Mouse (Mus musculus) midbrain, embryonic 14.5 days (tissue): Measurements from ENCODE around the gene Gm20388. TPM values are rescaled to one million over a fixed set of nuclear protein-coding genes. Genes with fewer than 3 reads are reported as not detected.
A peak's percentile ranks its signal among the peaks of the same experiment; 100 is the strongest.

Experiments
- ATAC-seq: fragments of 200-750 bp; cut with Nextera tagmentation; 2 replicates; pipeline ENCODE4 v1.8.0; 2017; ENCODE audit warnings: moderate number of reproducible peaks, moderate library complexity; ENCODE audit not compliant: low FRiP score, low TSS enrichment
- DNase-seq: peaks from one replicate; pipeline ENCODE4 v3.0.0-alpha.2; 2015
- H3K27ac ChIP-seq: fragments of 300-500 bp; sonication (generic); replicated peaks from 2 replicates; pipeline ENCODE4 v1.5.1; 2014; ENCODE audit warnings: mild to moderate bottlenecking, low read depth, low read length, moderate library complexity
- H3K27me3 ChIP-seq: fragments of 300-500 bp; sonication (generic); 2 replicates; pipeline ENCODE4 v1.6.1; 2014; ENCODE audit warnings: low read length, control low read depth, mixed read lengths; ENCODE audit not compliant: control insufficient read depth, insufficient read depth
- H3K36me3 ChIP-seq: fragments of 300-500 bp; sonication (generic); 2 replicates; pipeline ENCODE4 v1.6.1; 2014; ENCODE audit warnings: low read length, control low read depth; ENCODE audit not compliant: control insufficient read depth, insufficient read depth
- H3K4me1 ChIP-seq: fragments of 300-500 bp; sonication (generic); 2 replicates; pipeline ENCODE4 v1.6.1; 2014; ENCODE audit warnings: mild to moderate bottlenecking, antibody characterized with exemption, low read length, control low read depth; ENCODE audit not compliant: control insufficient read depth, insufficient read depth
- H3K4me2 ChIP-seq: fragments of 300-500 bp; sonication (generic); 2 replicates; pipeline ENCODE4 v1.6.1; 2014; ENCODE audit warnings: mild to moderate bottlenecking, low read length, moderate library complexity
- H3K4me3 ChIP-seq: fragments of 300-500 bp; sonication (generic); replicated peaks from 2 replicates; pipeline ENCODE4 v1.5.1; 2014; ENCODE audit warnings: low read depth, low read length
- H3K9ac ChIP-seq: fragments of 300-500 bp; sonication (generic); replicated peaks from 2 replicates; pipeline ENCODE4 v1.6.1; 2014; ENCODE audit warnings: mild to moderate bottlenecking, low read length, moderate library complexity
- H3K9me3 ChIP-seq: fragments of 300-500 bp; sonication (generic); 2 replicates; pipeline ENCODE4 v1.6.1; 2016; ENCODE audit warnings: low read length, control low read depth, mixed read lengths; ENCODE audit not compliant: control insufficient read depth
- WGBS: fragments of 180-500 bp; shearing (Covaris S2); extraction: QIAGEN DNeasy Blood & Tissue Kit; methylation state at CpG from one replicate; pipeline ENCODE4 v1.1.7; 2014; 5-methylcytosine and 5-hydroxymethylcytosine counted together
- polyA plus RNA-seq: library from polyadenylated mRNA; unstranded; fragments of >200 nt; fragmentation: Nextera tagmentation; extraction: Ambion mirVana; gene quantifications from 2 replicates; pipeline ENCODE4 v1.2.1, GENCODE M21; 2014

The Gm20388 gene
- polyA plus RNA-seq, 1 experiment from 2014 or later, result 4.1 TPM

DNA sequence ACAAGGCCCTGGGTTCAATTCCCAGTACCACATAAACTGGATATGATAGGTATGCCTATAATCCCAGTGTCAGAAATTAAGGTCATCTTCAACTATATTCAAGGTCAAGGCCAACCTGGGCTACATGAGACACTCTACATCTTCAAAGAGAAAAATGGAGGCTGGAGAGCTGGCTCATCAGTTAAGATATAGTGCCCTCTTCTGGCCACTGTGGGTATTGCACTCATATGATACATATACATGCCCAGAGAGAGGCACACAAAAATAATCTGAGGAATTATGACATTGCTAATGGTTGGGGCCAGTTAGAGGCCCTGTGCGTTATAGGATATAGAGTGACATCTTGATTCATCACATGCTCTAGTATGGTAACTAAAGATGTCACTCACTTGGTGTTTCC lies 523.1 kb downstream of the Gm20388 start:
- no peak for DNase-seq
- Histone ChIP-seq H3K9me3 (no peaks in the 10 kb centered on the region), H3K4me2 (no peak overlapping the region), H3K27me3 (peaks cover 4% of the 10 kb centered on the region; the same call in 1 of the 2 replicates), H3K9ac (no peak overlapping the region), H3K27ac (no peak overlapping the region), H3K4me3 (no peak overlapping the region), H3K4me1 (peaks cover 14% of the 10 kb centered on the region), H3K36me3 (no peaks in the 10 kb centered on the region)
- WGBS, result 100% methylated on average over 1 of the region's 1 CpGs
- no peak for ATAC-seq

DNA sequence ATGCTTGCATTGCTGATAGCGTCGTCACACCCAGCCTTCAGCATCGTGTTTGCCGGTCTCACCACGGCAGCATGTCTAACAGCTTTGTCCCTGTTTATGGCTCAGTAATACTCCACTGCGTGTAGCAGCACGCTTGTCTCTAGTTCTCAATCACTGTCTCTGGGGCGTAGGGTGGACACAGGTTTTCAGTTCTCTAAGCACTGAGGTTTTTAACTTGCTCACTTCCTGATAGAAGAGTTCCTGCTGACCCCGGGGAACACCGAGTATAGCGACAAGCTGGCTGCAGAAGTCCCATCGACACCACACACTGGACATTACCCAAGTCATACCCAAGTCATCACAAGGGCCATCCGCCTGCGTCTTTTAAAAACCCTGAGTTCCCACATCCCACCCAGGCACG lies 525.1 kb downstream of the Gm20388 start:
- peaks cover 4% of the 10 kb centered on the region; the same call in 1 of the 2 replicates for H3K27me3 ChIP-seq
- H3K9me3 ChIP-seq, result no peaks in the 10 kb centered on the region
- H3K4me1 ChIP-seq, result peaks cover 34% of the 10 kb centered on the region
- ATAC-seq (no peak), DNase-seq (no peak)
- 94% methylated on average over 15 of the region's 15 CpGs for WGBS
- no peak overlapping the region for H3K9ac ChIP-seq
- H3K4me3 ChIP-seq, result no peak overlapping the region
- no peaks in the 10 kb centered on the region for H3K36me3 ChIP-seq
- H3K4me2 ChIP-seq, result no peak overlapping the region
- H3K27ac ChIP-seq, result no peak overlapping the region

DNA sequence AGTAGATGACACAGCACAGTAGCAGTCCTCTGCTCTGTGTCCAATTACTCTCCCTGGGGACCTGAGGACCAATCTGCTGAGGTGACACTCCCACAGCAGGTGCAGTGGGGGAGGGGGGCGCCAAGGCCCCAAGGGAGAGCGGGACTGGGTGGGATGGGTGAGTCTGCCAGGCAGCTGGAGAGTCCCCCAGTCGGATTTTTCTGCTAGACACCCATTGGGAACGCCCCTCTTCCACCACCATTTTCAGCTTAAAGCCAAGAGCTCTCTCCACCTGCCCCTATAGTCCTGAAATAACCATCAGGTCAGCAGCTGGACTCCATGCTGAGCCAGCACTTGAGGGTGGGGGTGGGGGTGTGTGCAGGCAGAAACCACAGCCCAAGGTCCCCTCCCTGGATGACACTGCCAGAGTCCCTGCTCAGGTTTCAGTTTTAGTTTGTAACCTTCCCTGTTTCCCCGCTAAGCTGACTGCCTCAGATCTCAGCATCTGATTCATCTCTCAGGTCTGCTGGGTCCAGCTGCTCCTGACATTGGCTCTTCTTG lies 525.9 kb downstream of the Gm20388 start:
- H3K4me3 ChIP-seq, result no peak overlapping the region
- H3K9ac ChIP-seq, result no peak overlapping the region
- no peaks in the 10 kb centered on the region for H3K36me3 ChIP-seq
- no peak overlapping the region for H3K4me2 ChIP-seq
- DNase-seq (no peak), ATAC-seq (no peak)
- no peaks in the 10 kb centered on the region for H3K9me3 ChIP-seq
- peaks cover 42% of the 10 kb centered on the region for H3K4me1 ChIP-seq
- WGBS, result 56% methylated on average over 5 of the region's 5 CpGs
- H3K27ac ChIP-seq, result 0 out of 2 replicates have a peak overlapping the region, but pooled peaks have one; percentile 20
- H3K27me3 ChIP-seq, result peaks cover 4% of the 10 kb centered on the region; the same call in 1 of the 2 replicates

DNA sequence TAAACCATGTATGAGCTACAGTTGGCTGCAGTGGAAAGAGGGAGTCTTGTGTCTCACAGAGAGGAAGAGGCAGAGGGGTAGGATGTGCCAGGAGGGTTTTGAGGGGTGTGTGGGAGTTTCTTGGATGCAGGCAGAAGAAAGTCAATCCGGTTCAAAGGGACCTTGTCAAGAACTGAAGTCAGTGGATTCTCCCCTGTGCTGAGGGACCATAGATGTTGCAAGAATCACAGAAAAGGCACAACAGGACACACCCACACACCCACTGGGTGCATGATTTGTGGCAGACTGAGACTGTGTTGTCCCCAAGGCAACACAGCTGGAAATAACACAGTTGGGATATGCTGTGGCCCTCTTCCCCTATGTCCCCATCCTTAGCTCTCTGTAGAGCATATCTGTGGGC lies 526.6 kb downstream of the Gm20388 start:
- Histone ChIP-seq H3K9me3 (no peaks in the 10 kb centered on the region), H3K4me2 (no peak overlapping the region), H3K4me1 (peaks cover 49% of the 10 kb centered on the region), H3K4me3 (no peak overlapping the region), H3K36me3 (no peaks in the 10 kb centered on the region), H3K9ac (no peak overlapping the region), H3K27me3 (peaks cover 4% of the 10 kb centered on the region; the same call in 1 of the 2 replicates), H3K27ac (peak overlapping the region; percentile 55; the same call in 1 of the 2 replicates)
- DNase-seq (no peak), ATAC-seq (no peak)
- 81% methylated on average over 1 of the region's 1 CpGs for WGBS

DNA sequence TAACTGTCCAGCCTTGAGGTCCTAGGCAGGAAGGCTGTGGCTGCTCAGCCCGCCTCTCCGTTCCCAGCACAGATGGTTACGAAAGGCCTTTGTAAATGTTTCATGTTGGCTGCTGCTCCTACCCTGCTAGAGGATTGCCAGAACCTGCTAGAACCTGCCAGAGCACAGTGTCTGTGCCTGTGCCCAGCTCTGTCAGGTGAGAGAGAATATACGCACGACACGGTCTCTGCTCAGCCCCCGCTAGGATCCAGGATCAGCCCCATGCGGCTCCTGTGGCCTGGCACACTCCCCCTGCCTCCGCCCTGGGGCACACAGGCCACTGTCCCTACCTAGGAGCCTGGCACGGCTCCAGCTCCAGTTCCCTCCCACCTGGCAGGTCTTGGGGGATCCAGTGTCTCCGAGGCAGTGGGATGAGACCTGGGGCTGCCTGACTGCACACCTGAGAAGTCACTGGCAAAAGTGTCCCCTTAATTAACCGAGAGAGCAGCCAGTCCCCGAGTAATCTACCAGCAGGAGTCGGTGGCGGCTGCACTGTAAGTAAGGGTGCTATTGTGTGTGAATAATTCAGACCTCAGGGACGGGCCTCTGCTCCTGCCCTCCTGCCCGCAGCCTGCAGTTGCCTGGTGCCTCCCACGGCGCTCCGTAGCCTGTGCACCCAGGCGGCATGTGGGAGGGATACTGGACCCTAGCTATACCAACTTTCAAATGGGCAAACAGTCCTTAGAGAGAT lies 527.2 kb downstream of the Gm20388 start:
- WGBS, result 43% methylated on average over 21 of the region's 21 CpGs

GRCm38 (mm10) chr8:120439309-120439708 lies 528.7 kb downstream of the Gm20388 start:
- Histone ChIP-seq H3K4me1 (peaks cover 50% of the 10 kb centered on the region), H3K27me3 (peaks cover 4% of the 10 kb centered on the region; the same call in 1 of the 2 replicates), H3K27ac (peak overlapping the region; percentile 76), H3K9me3 (no peaks in the 10 kb centered on the region), H3K36me3 (no peaks in the 10 kb centered on the region), H3K4me3 (no peak overlapping the region), H3K9ac (no peak overlapping the region; the same call in 1 of the 2 replicates), H3K4me2 (peak overlapping the region; percentile 13)
- ATAC-seq, result peak; percentile 72
- peak; percentile 84 for DNase-seq
- 2% methylated on average over 19 of the region's 19 CpGs for WGBS

More for the DNA sequence above, 527.2 kb downstream of the Gm20388 start:
- Histone ChIP-seq H3K4me2 (no peak overlapping the region), H3K4me3 (no peak overlapping the region), H3K9me3 (no peaks in the 10 kb centered on the region), H3K27me3 (peaks cover 4% of the 10 kb centered on the region; the same call in 1 of the 2 replicates), H3K9ac (no peak overlapping the region; the same call in 1 of the 2 replicates), H3K4me1 (peaks cover 50% of the 10 kb centered on the region), H3K36me3 (no peaks in the 10 kb centered on the region), H3K27ac (peak overlapping the region; percentile 55; the same call in 1 of the 2 replicates)
- ATAC-seq (no peak), DNase-seq (no peak)

DNA sequence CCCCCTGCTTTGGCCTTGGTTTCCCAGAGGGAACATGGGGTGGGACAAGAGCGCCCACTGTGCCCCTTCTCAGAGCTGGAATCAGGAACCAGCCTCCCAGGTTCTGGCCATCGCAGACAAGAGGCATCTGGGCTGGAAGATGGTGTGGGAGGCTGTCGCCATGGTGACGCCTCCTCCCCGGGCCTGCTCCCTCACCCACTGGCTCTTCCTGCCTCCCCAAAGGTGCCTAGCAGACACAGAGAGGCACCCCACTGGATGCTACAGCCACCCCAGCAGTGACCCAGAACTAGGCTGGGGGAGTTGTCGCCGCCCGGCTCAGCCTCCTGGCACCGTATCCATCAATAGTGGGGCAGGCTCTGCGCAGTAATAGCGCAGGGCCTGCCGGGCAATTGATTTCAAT lies 530.1 kb downstream of the Gm20388 start:
- Histone ChIP-seq H3K27ac (peak overlapping the region; percentile 76), H3K27me3 (peaks cover 4% of the 10 kb centered on the region; the same call in 1 of the 2 replicates), H3K9ac (peak overlapping the region; percentile 21; the same call in 1 of the 2 replicates), H3K4me3 (no peak overlapping the region), H3K4me1 (peaks cover 50% of the 10 kb centered on the region), H3K4me2 (0 out of 2 replicates have a peak overlapping the region, but pooled peaks have one; percentile 3), H3K36me3 (no peaks in the 10 kb centered on the region), H3K9me3 (no peaks in the 10 kb centered on the region)
- DNase-seq (peak; percentile 62), ATAC-seq (no peak)
- WGBS, result 44% methylated on average over 12 of the region's 12 CpGs

- peak overlapping the region; percentile 21; the same call in 1 of the 2 replicates for H3K9ac ChIP-seq
- H3K27me3 ChIP-seq, result peaks cover 4% of the 10 kb centered on the region; the same call in 1 of the 2 replicates
- ATAC-seq (no peak), DNase-seq (no peak)
- 0 out of 2 replicates have a peak overlapping the region, but pooled peaks have one; percentile 76 for H3K27ac ChIP-seq
- 89% methylated on average over 6 of the region's 6 CpGs for WGBS
- H3K4me1 ChIP-seq, result peaks cover 50% of the 10 kb centered on the region
- no peak overlapping the region for H3K4me2 ChIP-seq
- no peaks in the 10 kb centered on the region for H3K36me3 ChIP-seq
- no peaks in the 10 kb centered on the region for H3K9me3 ChIP-seq
- no peak overlapping the region for H3K4me3 ChIP-seq
These were observed 531.0 kb downstream of the Gm20388 start for GRCm38 (mm10) chr8:120441637-120442036.
